Mouse (Mus musculus) forebrain, embryonic 10.5 days (tissue): ENCODE results near the gene Gga1. TPM values are rescaled to one million over a fixed set of nuclear protein-coding genes. Genes with fewer than 3 reads are reported as not detected.

Experiments used
- DNase-seq: peaks from one replicate; pipeline ENCODE4 v3.0.0-alpha.2; 2017; ENCODE audit warnings: low spot score; ENCODE audit errors: extremely low spot score
- H3K27ac ChIP-seq: fragments of 300-500 bp; sonication (generic); 2 replicates; pipeline ENCODE4 v1.5.1; 2016; ENCODE audit warnings: mild to moderate bottlenecking
- H3K27me3 ChIP-seq: fragments of 300-500 bp; sonication (generic); 2 replicates; pipeline ENCODE4 v1.6.1; 2016; ENCODE audit warnings: mild to moderate bottlenecking; ENCODE audit not compliant: poor library complexity, severe bottlenecking
- H3K36me3 ChIP-seq: fragments of 300-500 bp; sonication (generic); replicated peaks from 2 replicates; pipeline ENCODE4 v1.6.1; 2016; ENCODE audit warnings: mild to moderate bottlenecking, moderate library complexity
- H3K4me1 ChIP-seq: fragments of 300-500 bp; sonication (generic); 2 replicates; pipeline ENCODE4 v1.6.1; 2016
- H3K4me3 ChIP-seq: fragments of 300-500 bp; sonication (generic); 2 replicates; pipeline ENCODE4 v1.5.1; 2016; ENCODE audit warnings: mild to moderate bottlenecking, moderate library complexity
- H3K9me3 ChIP-seq: fragments of 300-500 bp; sonication (generic); 2 replicates; pipeline ENCODE4 v1.6.1; 2016; ENCODE audit warnings: mild to moderate bottlenecking, moderate library complexity
- WGBS: fragments of 180-500 bp; shearing (Covaris S2); methylation state at CpG from one replicate; pipeline ENCODE4 v1.1.7; 2016; 5-methylcytosine and 5-hydroxymethylcytosine counted together
- polyA plus RNA-seq: library from polyadenylated mRNA; unstranded; fragments of >200 nt; fragmentation: Nextera tagmentation; extraction: Ambion mirVana; gene quantifications from 2 replicates; pipeline ENCODE4 v1.2.1, GENCODE M21; 2016

The Gga1 gene
- polyA plus RNA-seq, 1 experiment from 2014 or later = 52.6 TPM

DNA sequence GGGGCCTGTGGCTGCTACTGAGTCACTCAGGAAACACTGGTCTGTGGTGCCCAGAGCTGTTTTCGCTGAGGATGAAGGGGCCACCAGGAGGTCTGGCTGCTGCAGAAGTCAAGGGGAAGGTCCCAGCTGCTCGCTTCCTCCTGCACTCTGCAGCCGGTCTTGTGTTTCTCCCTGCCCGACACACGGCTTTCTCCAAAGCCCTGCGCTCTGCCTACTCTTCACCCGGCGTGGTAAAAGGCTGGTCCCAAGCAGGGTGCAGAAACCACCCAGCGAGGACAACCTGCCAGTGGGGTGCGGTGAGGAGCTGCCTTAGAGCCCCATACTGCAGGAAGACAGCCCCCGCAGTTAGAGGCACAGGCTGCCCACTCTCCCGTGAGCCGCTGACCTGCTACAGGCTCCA, 17.7 kb downstream of the Gga1 start:
- H3K4me3 ChIP-seq = no peak overlapping the region
- no peaks in the 10 kb centered on the region for H3K9me3 ChIP-seq
- H3K27me3 ChIP-seq = peaks cover 13% of the 10 kb centered on the region
- H3K27ac ChIP-seq = peak overlapping the region; percentile 21; the same call in 1 of the 2 replicates
- WGBS = 81% methylated on average over 13 of the region's 13 CpGs
- peaks cover 55% of the 10 kb centered on the region for H3K36me3 ChIP-seq
- H3K4me1 ChIP-seq = peaks cover 76% of the 10 kb centered on the region
- DNase-seq = no peak

DNA sequence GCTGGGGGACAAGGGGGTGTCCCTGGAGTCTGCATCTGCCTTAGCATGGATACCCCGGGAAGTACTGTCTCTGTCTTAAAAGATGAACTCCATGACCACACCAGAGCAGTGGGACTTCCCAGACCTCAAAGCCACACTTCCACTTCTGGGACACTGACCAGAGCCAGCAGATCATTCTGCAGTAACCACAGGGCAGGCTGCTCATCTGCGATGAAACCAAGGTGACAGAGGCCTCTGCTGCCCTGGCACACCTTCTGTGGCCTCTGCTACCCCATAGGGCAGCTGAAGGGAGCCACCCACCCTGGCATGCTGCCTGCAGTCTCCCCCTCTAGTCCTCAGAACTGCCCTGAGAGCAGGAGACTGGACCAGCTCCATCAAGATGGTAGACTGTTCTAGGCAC, 18.8 kb downstream of the Gga1 start:
- Histone ChIP-seq H3K27me3 (peaks cover 21% of the 10 kb centered on the region), H3K36me3 (peaks cover 46% of the 10 kb centered on the region)

GRCm38 (mm10) chr15:78896149-78896548, 19.2 kb downstream of the Gga1 start:
- Histone ChIP-seq H3K9me3 (no peaks in the 10 kb centered on the region), H3K4me1 (peaks cover 84% of the 10 kb centered on the region), H3K36me3 (peaks cover 42% of the 10 kb centered on the region), H3K27ac (peak overlapping the region; percentile 21), H3K27me3 (peaks cover 25% of the 10 kb centered on the region), H3K4me3 (no peak overlapping the region)
- DNase-seq = no peak
- WGBS = 86% methylated on average over 3 of the region's 3 CpGs

More for the DNA sequence above, 18.8 kb downstream of the Gga1 start:
- H3K4me1 ChIP-seq = peaks cover 80% of the 10 kb centered on the region
- H3K9me3 ChIP-seq = no peaks in the 10 kb centered on the region
- 90% methylated on average over 2 of the region's 2 CpGs for WGBS
- peak overlapping the region; percentile 21 for H3K27ac ChIP-seq
- DNase-seq = no peak
- H3K4me3 ChIP-seq = no peak overlapping the region

DNA sequence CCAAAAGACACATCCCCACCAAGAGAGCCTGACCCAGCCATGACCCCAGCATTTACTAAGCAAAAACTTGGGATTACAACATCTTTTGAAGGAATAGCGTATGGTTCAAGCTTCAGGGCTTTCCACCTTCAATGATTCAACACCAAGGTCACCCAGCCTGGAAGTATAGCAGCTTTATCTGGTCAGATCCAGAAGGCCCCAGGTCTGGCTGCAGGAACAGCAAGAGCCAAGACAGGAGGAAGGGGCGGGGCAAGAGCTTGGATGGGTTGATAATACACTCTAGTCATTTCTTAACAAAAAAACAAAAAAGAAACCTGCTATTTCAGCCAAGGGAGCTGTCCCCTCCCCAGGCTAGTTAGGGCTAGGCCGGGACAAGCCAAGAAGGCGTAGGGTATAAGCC, 20.5 kb downstream of the Gga1 start:
- H3K27me3 ChIP-seq = peaks cover 29% of the 10 kb centered on the region
- peaks cover 28% of the 10 kb centered on the region for H3K36me3 ChIP-seq
- 88% methylated on average over 4 of the region's 4 CpGs for WGBS
- H3K4me1 ChIP-seq = peaks cover 86% of the 10 kb centered on the region
- peak overlapping the region; percentile 21; the same call in 1 of the 2 replicates for H3K27ac ChIP-seq
- no peak overlapping the region for H3K4me3 ChIP-seq
- DNase-seq = no peak
- no peaks in the 10 kb centered on the region for H3K9me3 ChIP-seq

- Histone ChIP-seq H3K27ac (peak overlapping the region; percentile 83), H3K4me1 (peaks cover 83% of the 10 kb centered on the region), H3K4me3 (peak overlapping the region; percentile 76), H3K27me3 (peaks cover 29% of the 10 kb centered on the region), H3K36me3 (peaks cover 23% of the 10 kb centered on the region), H3K9me3 (no peaks in the 10 kb centered on the region)
- DNase-seq = no peak
- WGBS = 55% methylated on average over 6 of the region's 6 CpGs
Measured at GRCm38 (mm10) chr15:78898507-78899001, 21.6 kb downstream of the Gga1 start.

DNA sequence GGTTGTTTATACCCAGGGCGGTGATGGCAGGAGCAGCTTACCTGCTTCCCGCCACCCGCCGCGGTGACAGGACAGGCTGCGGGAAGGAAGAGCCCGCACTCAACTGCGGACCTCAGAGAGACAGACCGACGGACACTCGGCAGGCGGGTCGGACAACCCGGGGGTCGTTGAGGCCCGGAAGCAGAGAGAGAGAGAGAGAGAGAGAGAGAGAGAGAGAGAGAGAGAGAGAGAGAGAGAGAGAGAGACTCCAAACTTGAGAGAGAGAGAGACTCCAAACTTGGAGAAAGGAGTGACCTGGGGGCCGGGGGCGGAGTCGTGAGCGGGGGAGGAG, 22.4 kb downstream of the Gga1 start, which contains the start of gene Gm49510:
Gene Gm49510 (plus strand): TSS at position 259 of the 331 bp plus-strand sequence.
- Histone ChIP-seq H3K4me1 (peaks cover 74% of the 10 kb centered on the region), H3K27ac (peak within 1 kb of the TSS; percentile 83)
- no peak for DNase-seq

DNA sequence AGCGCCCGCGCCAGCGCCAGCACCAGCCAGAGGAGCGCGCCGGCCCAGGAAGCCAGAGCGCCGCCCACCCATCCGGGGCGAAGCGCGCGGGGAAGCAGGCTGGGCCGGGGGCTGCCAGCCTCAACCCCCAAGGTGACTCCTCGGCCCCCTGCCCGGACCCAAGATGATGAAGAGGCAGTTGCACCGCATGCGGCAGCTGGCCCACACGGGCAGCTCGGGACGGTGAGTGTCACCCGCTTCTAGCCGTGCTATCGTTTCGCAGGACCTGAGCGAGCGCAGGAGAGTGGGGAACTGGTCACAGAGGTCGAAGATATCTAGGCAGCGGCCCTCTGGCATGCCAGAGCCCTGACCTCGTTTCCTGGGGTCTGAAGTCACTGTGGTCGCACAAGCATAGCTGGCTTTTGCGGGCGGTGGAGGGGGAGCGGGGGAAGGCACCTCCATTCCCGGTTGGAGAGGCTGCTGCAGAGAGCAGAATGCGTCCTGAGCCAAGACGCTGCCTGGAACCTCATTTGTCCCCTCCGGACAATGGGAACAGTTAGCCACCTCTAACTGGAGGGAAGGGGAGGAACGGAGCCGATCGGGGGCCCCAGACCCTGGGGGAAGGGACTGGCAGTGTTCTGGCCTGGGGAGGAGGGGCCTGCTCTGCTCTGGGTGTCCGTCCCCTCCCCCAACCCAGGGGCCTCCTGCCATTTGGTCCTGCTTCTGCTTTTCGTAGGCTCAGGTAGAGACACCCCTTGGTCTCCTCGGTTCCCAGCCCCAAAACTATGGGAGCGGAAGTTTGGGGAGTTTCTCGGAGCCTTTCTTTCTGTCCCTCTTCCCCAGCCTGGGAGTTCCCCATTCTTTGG, 23.0 kb downstream of the Gga1 start, which contains the start of gene Sh3bp1:
Gene Sh3bp1 (plus strand): TSS at position 29 of the 845 bp plus-strand sequence.
- WGBS = 1% methylated on average over 47 of the region's 47 CpGs

More for the DNA sequence above, 22.4 kb downstream of the Gga1 start, which contains the start of gene Gm49510:
- Histone ChIP-seq H3K36me3 (peaks cover 21% of the 10 kb centered on the region), H3K9me3 (no peaks in the 10 kb centered on the region), H3K27me3 (peaks cover 29% of the 10 kb centered on the region), H3K4me3 (peak within 1 kb of the TSS; percentile 76)
- under 1% methylated on average over 20 of the region's 20 CpGs for WGBS

DNA sequence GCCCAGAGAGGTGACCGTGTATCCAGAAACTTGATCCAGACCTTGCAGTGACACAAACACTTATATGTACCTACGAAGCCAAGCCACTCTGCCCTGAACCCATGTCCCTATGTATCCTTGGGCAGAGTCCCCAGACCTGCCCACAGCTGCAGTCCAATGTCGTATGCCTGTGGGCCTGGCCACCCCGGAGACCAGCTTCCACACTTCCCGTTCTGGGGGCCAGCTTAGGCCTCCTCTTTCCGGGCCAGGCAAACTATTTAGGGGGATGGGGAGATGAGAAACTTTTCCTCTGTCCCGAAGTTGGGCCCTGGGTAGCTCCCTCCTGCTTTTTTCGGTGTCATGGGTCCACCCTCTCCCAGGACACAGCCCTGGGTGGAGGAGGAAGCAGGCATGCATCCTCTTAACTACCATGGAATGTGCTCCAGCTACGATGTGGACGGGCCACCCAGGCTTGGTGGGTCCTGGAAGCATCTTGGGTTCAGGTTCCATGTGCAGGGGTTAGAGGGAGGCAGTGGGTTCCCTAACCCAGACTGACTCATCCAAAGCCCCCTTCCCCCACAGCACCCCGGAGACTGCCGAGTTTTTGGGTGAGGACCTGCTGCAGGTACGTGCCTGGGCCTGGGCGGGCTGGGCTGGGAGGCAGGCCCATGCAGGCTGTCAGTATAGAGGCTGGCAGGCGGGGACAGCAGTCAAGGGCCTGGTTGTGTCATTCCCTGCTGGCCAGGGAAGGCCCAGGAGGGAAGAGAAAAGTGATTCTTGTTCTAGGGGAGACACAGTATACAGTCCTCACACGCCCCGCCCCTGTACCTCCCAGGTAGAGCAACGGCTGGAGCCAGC, 23.8 kb downstream of the Gga1 start:
- peak overlapping the region; percentile 76 for H3K4me3 ChIP-seq
- H3K9me3 ChIP-seq = no peaks in the 10 kb centered on the region
- H3K27ac ChIP-seq = peak overlapping the region; percentile 83
- no peak for DNase-seq
- H3K4me1 ChIP-seq = peaks cover 65% of the 10 kb centered on the region
- 14% methylated on average over 18 of the region's 18 CpGs for WGBS
- peaks cover 20% of the 10 kb centered on the region for H3K36me3 ChIP-seq
- H3K27me3 ChIP-seq = peaks cover 29% of the 10 kb centered on the region

More for the DNA sequence above, 23.0 kb downstream of the Gga1 start, which contains the start of gene Sh3bp1:
- Histone ChIP-seq H3K27me3 (peaks cover 29% of the 10 kb centered on the region), H3K9me3 (no peaks in the 10 kb centered on the region), H3K36me3 (peaks cover 21% of the 10 kb centered on the region), H3K4me3 (peak within 1 kb of the TSS; percentile 76), H3K27ac (peak within 1 kb of the TSS; percentile 83), H3K4me1 (peaks cover 69% of the 10 kb centered on the region)
- peak; percentile 62 for DNase-seq

DNA sequence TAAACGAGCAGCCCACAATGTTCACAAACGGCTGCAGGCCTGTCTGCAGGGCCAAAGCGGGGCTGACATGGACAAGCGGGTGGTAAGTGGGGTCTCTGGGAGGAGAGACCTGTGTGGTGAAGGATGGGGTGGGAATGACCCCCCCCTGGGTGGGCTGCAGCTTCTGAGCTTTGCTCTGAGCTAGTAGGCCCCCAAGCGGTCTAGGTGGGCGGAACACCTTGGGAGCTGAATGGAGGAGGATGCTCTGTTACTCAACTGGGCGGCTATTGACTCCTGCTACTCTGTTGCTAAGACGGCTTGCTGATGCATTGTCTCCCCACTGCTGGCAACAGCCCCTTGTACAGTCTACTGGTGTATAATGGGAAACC, 24.4 kb downstream of the Gga1 start:
- H3K4me1 ChIP-seq = peaks cover 59% of the 10 kb centered on the region
- peak overlapping the region; percentile 83 for H3K27ac ChIP-seq
- H3K4me3 ChIP-seq = peak overlapping the region; percentile 76
- H3K27me3 ChIP-seq = peaks cover 29% of the 10 kb centered on the region
- H3K36me3 ChIP-seq = peaks cover 24% of the 10 kb centered on the region
- DNase-seq = no peak
- WGBS = 30% methylated on average over 8 of the region's 8 CpGs
- no peaks in the 10 kb centered on the region for H3K9me3 ChIP-seq

- H3K27ac ChIP-seq = peak overlapping the region; percentile 53; the same call in 1 of the 2 replicates
Measured at GRCm38 (mm10) chr15:78903243-78903642, 26.3 kb downstream of the Gga1 start.

GRCm38 (mm10) chr15:78908399-78908798, 31.4 kb downstream of the Gga1 start:
- no peak overlapping the region for H3K4me3 ChIP-seq
- no peak for DNase-seq
- peaks cover 12% of the 10 kb centered on the region for H3K4me1 ChIP-seq
- peaks cover 72% of the 10 kb centered on the region for H3K36me3 ChIP-seq
- no peaks in the 10 kb centered on the region for H3K27me3 ChIP-seq
- no peak overlapping the region for H3K27ac ChIP-seq
- no peaks in the 10 kb centered on the region for H3K9me3 ChIP-seq
- WGBS = 80% methylated on average over 7 of the region's 7 CpGs

More at GRCm38 (mm10) chr15:78903243-78903642, 26.3 kb downstream of the Gga1 start:
- H3K4me3 ChIP-seq = peak overlapping the region; percentile 12; the same call in 1 of the 2 replicates
- peaks cover 27% of the 10 kb centered on the region for H3K27me3 ChIP-seq
- no peaks in the 10 kb centered on the region for H3K9me3 ChIP-seq
- H3K36me3 ChIP-seq = peaks cover 43% of the 10 kb centered on the region
- WGBS = 15% methylated on average over 2 of the region's 2 CpGs
- peaks cover 46% of the 10 kb centered on the region for H3K4me1 ChIP-seq
- peak; percentile 79 for DNase-seq

DNA sequence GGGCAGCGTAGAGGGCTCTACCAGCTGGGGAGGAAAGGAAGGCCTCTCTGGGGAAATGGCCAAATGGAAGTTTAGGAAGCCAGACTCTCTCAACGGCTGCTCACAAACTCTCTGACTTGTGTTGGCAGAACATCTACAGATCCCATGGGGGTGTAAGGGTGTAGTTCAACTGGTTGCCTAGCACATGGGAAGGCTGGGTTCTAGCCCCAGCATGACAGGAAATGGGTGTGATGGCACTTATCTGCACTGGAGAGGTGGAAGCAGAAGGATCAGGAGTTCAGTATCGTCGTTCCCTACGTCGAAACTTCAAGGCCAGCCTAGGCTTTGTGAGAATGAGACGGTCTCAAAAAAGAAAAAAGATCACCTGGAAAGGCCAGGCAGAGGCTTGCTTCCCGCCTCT, 32.0 kb downstream of the Gga1 start:
- no peak for DNase-seq
- WGBS = 95% methylated on average over 8 of the region's 8 CpGs
- Histone ChIP-seq H3K4me1 (peaks cover 18% of the 10 kb centered on the region), H3K27ac (no peak overlapping the region), H3K27me3 (no peaks in the 10 kb centered on the region), H3K9me3 (no peaks in the 10 kb centered on the region), H3K4me3 (no peak overlapping the region), H3K36me3 (peaks cover 69% of the 10 kb centered on the region)
